Mouse (Mus musculus): ENCODE data around the gene Mns1.
A peak's percentile ranks its signal among the peaks of the same experiment; 100 is the strongest.

DNA sequence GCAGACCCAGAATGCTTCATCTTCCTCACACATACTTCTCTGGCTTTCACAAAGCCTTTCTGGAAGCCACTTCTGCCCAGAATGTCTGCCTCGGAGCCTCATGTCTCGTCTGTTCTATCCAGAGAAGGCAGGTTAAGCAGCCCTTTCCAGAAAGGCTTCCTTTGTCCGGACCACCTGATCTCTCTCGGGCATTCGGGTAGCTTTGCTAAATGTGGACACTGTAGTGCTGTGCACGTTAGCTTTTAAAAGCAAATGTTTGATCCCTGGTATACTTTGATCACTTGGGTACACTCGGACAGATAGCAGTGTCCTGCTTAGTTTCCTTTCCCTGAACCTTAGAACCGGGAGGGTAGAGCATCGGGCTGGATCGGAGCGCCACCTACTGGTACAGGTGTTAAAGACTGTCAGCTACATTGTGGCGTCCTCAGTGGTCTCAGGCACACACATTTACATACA lies 29.7 kb upstream of the Mns1 start:
- TF ChIP-seq CTCF (IDR thresholded peaks at IDR 0.05; ENCODE audit: insufficient read depth, low read depth, low read length) (peak; percentile 60; the same call in 1 of the 2 replicates), POLR2A (IDR thresholded peaks at IDR 0.05; ENCODE audit: insufficient read depth, low read depth, low read length) (no peak)
